Mouse (Mus musculus) heart, embryonic 11.5 days (tissue): ENCODE results near the gene Hsd17b1. TPM values are rescaled to one million over a fixed set of nuclear protein-coding genes. Genes with fewer than 3 reads are reported as not detected.

Source experiments
- ATAC-seq: fragments of 200-750 bp; cut with Nextera tagmentation; replicated peaks from 2 replicates; pipeline ENCODE4 v1.8.0; 2017; ENCODE audit warnings: moderate library complexity; ENCODE audit not compliant: insufficient number of reproducible peaks, low FRiP score, low TSS enrichment
- H3K27ac ChIP-seq: fragments of 300-500 bp; sonication (generic); 2 replicates; pipeline ENCODE4 v1.5.1; 2014; ENCODE audit warnings: mild to moderate bottlenecking, low read depth, low read length
- H3K27me3 ChIP-seq: fragments of 300-500 bp; sonication (generic); 2 replicates; pipeline ENCODE4 v1.6.1; 2014; ENCODE audit warnings: mild to moderate bottlenecking, low read length, mixed read lengths; ENCODE audit not compliant: control insufficient read depth, insufficient read depth
- H3K36me3 ChIP-seq: fragments of 300-500 bp; sonication (generic); 2 replicates; pipeline ENCODE4 v1.6.1; 2014; ENCODE audit warnings: mild to moderate bottlenecking, low read length, moderate library complexity, mixed read lengths; ENCODE audit not compliant: control insufficient read depth, insufficient read depth
- H3K4me1 ChIP-seq: fragments of 300-500 bp; sonication (generic); 2 replicates; pipeline ENCODE4 v1.6.1; 2014; ENCODE audit warnings: low read length; ENCODE audit not compliant: control insufficient read depth, insufficient read depth
- H3K4me2 ChIP-seq: fragments of 300-500 bp; sonication (generic); 2 replicates; pipeline ENCODE4 v1.6.1; 2014; ENCODE audit warnings: mild to moderate bottlenecking, moderate library complexity
- H3K4me3 ChIP-seq: fragments of 300-500 bp; sonication (generic); 2 replicates; pipeline ENCODE4 v1.5.1; 2014; ENCODE audit warnings: low read depth, low read length
- H3K9ac ChIP-seq: fragments of 300-500 bp; sonication (generic); 2 replicates; pipeline ENCODE4 v1.6.1; 2014; ENCODE audit warnings: mild to moderate bottlenecking, low read depth, low read length, moderate library complexity
- H3K9me3 ChIP-seq: fragments of 300-500 bp; sonication (generic); replicated peaks from 2 replicates; pipeline ENCODE4 v1.6.1; 2016; ENCODE audit warnings: low read length; ENCODE audit not compliant: control insufficient read depth
- WGBS: fragments of 180-500 bp; shearing (Covaris S2); extraction: QIAGEN DNeasy Blood & Tissue Kit; methylation state at CpG from one replicate; pipeline ENCODE4 v1.1.7; 2014; ENCODE audit not compliant: insufficient replicate concordance; 5-methylcytosine and 5-hydroxymethylcytosine counted together
- polyA plus RNA-seq: library from polyadenylated mRNA; unstranded; fragments of >200 nt; fragmentation: Nextera tagmentation; extraction: Ambion mirVana; gene quantifications from 2 replicates; pipeline ENCODE4 v1.2.1, GENCODE M21; 2014

The Hsd17b1 gene
- polyA plus RNA-seq, 1 experiment from 2014 or later, result 0.11 TPM

GRCm38 (mm10) chr11:101037795-101038194 is 40.4 kb upstream of the Hsd17b1 start:
- H3K27ac ChIP-seq, result no peak overlapping the region
- no peak overlapping the region for H3K4me2 ChIP-seq
- H3K4me1 ChIP-seq, result no peaks in the 10 kb centered on the region
- ATAC-seq, result no peak
- H3K36me3 ChIP-seq, result peaks cover 38% of the 10 kb centered on the region
- no peak overlapping the region for H3K9ac ChIP-seq
- H3K9me3 ChIP-seq, result no peaks in the 10 kb centered on the region
- H3K4me3 ChIP-seq, result no peak overlapping the region
- H3K27me3 ChIP-seq, result no peaks in the 10 kb centered on the region
- WGBS, result 73% methylated on average over 10 of the region's 10 CpGs

GRCm38 (mm10) chr11:101045826-101046225 is 32.4 kb upstream of the Hsd17b1 start:
- WGBS, result 86% methylated on average over 4 of the region's 4 CpGs
- no peaks in the 10 kb centered on the region for H3K9me3 ChIP-seq
- no peak overlapping the region for H3K4me3 ChIP-seq
- no peak overlapping the region for H3K27ac ChIP-seq
- H3K36me3 ChIP-seq, result peaks cover 47% of the 10 kb centered on the region
- H3K4me2 ChIP-seq, result no peak overlapping the region
- no peaks in the 10 kb centered on the region for H3K27me3 ChIP-seq
- no peak for ATAC-seq
- H3K4me1 ChIP-seq, result peaks cover 5% of the 10 kb centered on the region; the same call in 1 of the 2 replicates
- no peak overlapping the region for H3K9ac ChIP-seq

- H3K36me3 ChIP-seq, result peaks cover 49% of the 10 kb centered on the region
- WGBS, result 42% methylated on average over 9 of the region's 9 CpGs
Measured at GRCm38 (mm10) chr11:101046440-101046839, 31.8 kb upstream of the Hsd17b1 start.

GRCm38 (mm10) chr11:101047502-101047901 is 30.7 kb upstream of the Hsd17b1 start:
- Histone ChIP-seq H3K4me3 (no peak overlapping the region), H3K27ac (no peak overlapping the region), H3K4me2 (no peak overlapping the region), H3K9ac (no peak overlapping the region), H3K4me1 (peaks cover 5% of the 10 kb centered on the region; the same call in 1 of the 2 replicates), H3K36me3 (peaks cover 47% of the 10 kb centered on the region), H3K9me3 (no peaks in the 10 kb centered on the region), H3K27me3 (no peaks in the 10 kb centered on the region)
- ATAC-seq, result no peak
- 71% methylated on average over 3 of the region's 3 CpGs for WGBS

More at GRCm38 (mm10) chr11:101046440-101046839, 31.8 kb upstream of the Hsd17b1 start:
- Histone ChIP-seq H3K4me3 (no peak overlapping the region), H3K4me2 (no peak overlapping the region), H3K27me3 (no peaks in the 10 kb centered on the region), H3K4me1 (peaks cover 5% of the 10 kb centered on the region; the same call in 1 of the 2 replicates), H3K9me3 (no peaks in the 10 kb centered on the region), H3K9ac (no peak overlapping the region), H3K27ac (no peak overlapping the region; the same call in 1 of the 2 replicates)
- no peak for ATAC-seq

- Histone ChIP-seq H3K27ac (no peak overlapping the region), H3K27me3 (no peaks in the 10 kb centered on the region), H3K4me2 (no peak overlapping the region), H3K4me3 (no peak overlapping the region), H3K36me3 (peaks cover 44% of the 10 kb centered on the region), H3K9me3 (no peaks in the 10 kb centered on the region), H3K4me1 (peaks cover 8% of the 10 kb centered on the region; the same call in 1 of the 2 replicates), H3K9ac (no peak overlapping the region)
- no peak for ATAC-seq
- 90% methylated on average over 9 of the region's 9 CpGs for WGBS
Measured at GRCm38 (mm10) chr11:101050359-101050758, 27.9 kb upstream of the Hsd17b1 start.

GRCm38 (mm10) chr11:101051051-101051493 is 27.1 kb upstream of the Hsd17b1 start:
- no peak for ATAC-seq

GRCm38 (mm10) chr11:101051617-101052016 is 26.6 kb upstream of the Hsd17b1 start:
- 81% methylated on average over 8 of the region's 8 CpGs for WGBS
- H3K4me2 ChIP-seq, result no peak overlapping the region
- no peaks in the 10 kb centered on the region for H3K27me3 ChIP-seq
- peaks cover 9% of the 10 kb centered on the region for H3K4me1 ChIP-seq
- no peak overlapping the region for H3K27ac ChIP-seq
- ATAC-seq, result no peak
- no peaks in the 10 kb centered on the region for H3K9me3 ChIP-seq
- H3K4me3 ChIP-seq, result no peak overlapping the region
- no peak overlapping the region for H3K9ac ChIP-seq
- H3K36me3 ChIP-seq, result peaks cover 34% of the 10 kb centered on the region

More at GRCm38 (mm10) chr11:101051051-101051493, 27.1 kb upstream of the Hsd17b1 start:
- Histone ChIP-seq H3K27ac (no peak overlapping the region), H3K36me3 (peaks cover 37% of the 10 kb centered on the region), H3K4me3 (no peak overlapping the region), H3K4me2 (no peak overlapping the region), H3K9ac (no peak overlapping the region), H3K4me1 (peaks cover 7% of the 10 kb centered on the region), H3K9me3 (no peaks in the 10 kb centered on the region), H3K27me3 (no peaks in the 10 kb centered on the region)
- 82% methylated on average over 6 of the region's 6 CpGs for WGBS

GRCm38 (mm10) chr11:101052751-101053473 is 25.3 kb upstream of the Hsd17b1 start:
- Histone ChIP-seq H3K27ac (no peak overlapping the region), H3K4me2 (no peak overlapping the region), H3K9me3 (no peaks in the 10 kb centered on the region), H3K9ac (no peak overlapping the region), H3K4me1 (peaks cover 22% of the 10 kb centered on the region), H3K27me3 (no peaks in the 10 kb centered on the region), H3K4me3 (no peak overlapping the region), H3K36me3 (peaks cover 30% of the 10 kb centered on the region)
- WGBS, result 91% methylated on average over 10 of the region's 10 CpGs
- ATAC-seq, result no peak

GRCm38 (mm10) chr11:101053974-101054373 is 24.2 kb upstream of the Hsd17b1 start:
- no peak overlapping the region for H3K9ac ChIP-seq
- WGBS, result 93% methylated on average over 1 of the region's 1 CpGs
- H3K4me2 ChIP-seq, result no peak overlapping the region
- H3K27ac ChIP-seq, result no peak overlapping the region
- H3K4me1 ChIP-seq, result peaks cover 33% of the 10 kb centered on the region
- no peaks in the 10 kb centered on the region for H3K27me3 ChIP-seq
- peaks cover 21% of the 10 kb centered on the region for H3K36me3 ChIP-seq
- H3K4me3 ChIP-seq, result no peak overlapping the region
- H3K9me3 ChIP-seq, result no peaks in the 10 kb centered on the region
- ATAC-seq, result no peak
